Mouse (Mus musculus) retina, embryonic 14.5 days (tissue): ENCODE data around the gene Stat2.
A peak's percentile ranks its signal among the peaks of the same experiment; 100 is the strongest.

Experiments
- DNase-seq: peaks from one replicate; pipeline ENCODE4 v3.0.0-alpha.2; 2015; ENCODE audit warnings: low spot score

The Stat2 gene

DNA sequence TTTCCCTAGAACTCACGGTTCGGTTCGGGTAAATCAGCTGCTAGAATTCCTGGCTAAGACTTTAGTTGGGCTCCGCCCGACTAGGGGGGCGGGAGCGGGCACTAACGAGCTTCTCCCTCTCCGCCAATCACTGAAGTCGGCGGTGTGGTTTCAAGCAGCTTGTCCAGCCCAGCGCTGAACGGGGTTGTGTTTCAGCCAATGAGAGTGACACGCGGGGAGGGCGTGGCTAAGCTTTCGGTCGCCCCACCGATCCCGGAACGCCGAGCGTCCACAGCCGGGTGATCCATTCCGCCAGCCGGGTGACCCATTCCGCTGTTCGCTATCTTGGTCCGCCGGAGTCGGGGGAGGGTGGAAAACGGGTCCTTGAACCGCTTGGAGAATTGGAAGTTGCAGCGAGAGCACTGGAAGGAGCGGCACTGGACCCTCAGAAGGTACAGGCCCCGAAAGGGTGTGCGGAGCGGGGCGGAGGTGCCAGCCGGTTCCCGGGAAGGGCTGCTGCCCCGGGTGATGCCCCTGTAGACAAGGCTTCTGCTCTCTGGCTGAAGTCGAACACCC is at the start of gene Stat2:
Gene Stat2 (plus strand): TSS at position 273 of the 555 bp plus-strand sequence.
- peak; percentile 97 for DNase-seq

DNA sequence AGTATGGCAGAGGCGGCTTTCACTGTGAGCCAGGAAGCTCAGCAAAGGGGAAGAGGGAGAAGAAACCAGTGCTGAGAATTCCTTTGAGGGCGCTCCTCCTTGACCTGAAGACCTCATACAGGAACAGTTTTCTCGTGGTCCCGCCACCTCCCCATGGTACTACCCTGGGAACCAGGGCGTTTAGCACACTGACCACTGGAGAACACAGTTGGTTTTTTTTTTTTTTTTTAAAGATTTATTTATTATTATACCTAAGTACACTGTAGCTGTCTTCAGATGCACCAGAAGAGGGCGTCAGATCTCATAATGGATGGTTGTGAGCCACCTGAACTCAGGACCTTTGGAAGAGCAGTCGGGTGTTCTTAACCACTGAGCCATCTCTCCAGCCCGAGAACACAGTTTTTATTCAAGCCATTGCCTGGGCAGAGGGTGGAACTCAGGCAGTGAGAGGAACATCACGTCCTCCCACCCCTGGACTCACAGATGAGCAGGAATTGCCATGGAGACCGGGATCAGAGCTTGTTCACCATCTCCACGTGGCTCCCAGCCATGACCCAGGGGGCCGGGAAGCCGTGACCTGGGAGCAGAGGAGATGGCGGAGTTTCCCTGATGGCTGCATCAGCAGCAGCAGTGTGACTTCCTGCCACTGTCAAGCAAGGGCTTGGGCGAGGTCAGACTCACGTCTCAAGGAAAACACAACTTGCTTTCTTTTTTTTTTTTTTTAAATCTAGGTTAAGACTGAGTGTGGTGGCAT is 48.6 kb upstream of the Stat2 start:
- DNase-seq = no peak

GRCm38 (mm10) chr10:128225064-128225463 is 45.3 kb upstream of the Stat2 start:
- DNase-seq = no peak

DNA sequence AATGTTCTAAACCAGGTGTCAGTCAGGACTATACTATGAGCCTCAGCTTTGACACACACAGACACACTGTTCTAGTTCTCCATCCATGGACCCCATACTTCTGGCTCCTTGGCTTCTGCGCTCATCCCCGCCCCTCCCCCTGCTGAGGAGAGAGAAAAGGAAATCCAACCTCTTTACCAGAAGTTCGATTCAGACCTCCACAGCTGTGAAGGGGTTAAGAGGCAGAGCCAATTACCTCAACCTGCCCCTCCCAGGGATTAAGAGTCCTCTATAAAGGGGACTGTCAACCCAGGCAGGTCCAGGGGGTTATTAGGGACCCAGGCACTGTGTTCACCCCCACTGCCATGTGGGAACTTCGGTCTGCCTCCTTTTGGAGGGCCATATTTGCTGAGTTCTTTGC is 44.8 kb upstream of the Stat2 start, which contains the start of gene Mip:
Gene Mip (plus strand): TSS at position 301 of the 400 bp plus-strand sequence.
- DNase-seq = no peak

- no peak for DNase-seq
These were observed 42.8 kb upstream of the Stat2 start for GRCm38 (mm10) chr10:128227592-128227991.

- DNase-seq = no peak
These were observed 42.4 kb upstream of the Stat2 start for GRCm38 (mm10) chr10:128228009-128228408.

- DNase-seq = no peak
These were observed 39.8 kb upstream of the Stat2 start for GRCm38 (mm10) chr10:128230582-128230981.

DNA sequence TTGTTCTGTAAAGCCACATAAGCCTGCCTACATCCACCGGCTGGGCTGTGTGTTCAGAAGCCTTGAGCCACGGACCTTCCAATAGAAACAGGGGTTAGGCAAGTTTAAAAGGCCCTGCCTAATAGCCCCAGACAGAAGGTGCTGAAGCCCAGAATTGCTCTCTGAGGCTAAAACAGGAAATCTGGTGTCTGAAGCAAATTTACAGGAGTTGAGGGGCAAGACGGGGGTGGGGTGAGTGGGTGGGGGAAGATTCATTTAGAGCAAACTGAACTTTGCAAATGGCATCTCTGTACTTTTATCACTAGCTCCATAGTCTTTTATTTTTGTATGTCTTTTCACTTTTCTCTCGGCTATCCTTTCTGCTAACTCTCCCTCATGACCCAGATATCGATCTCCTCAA is 39.2 kb upstream of the Stat2 start:
- no peak for DNase-seq

DNA sequence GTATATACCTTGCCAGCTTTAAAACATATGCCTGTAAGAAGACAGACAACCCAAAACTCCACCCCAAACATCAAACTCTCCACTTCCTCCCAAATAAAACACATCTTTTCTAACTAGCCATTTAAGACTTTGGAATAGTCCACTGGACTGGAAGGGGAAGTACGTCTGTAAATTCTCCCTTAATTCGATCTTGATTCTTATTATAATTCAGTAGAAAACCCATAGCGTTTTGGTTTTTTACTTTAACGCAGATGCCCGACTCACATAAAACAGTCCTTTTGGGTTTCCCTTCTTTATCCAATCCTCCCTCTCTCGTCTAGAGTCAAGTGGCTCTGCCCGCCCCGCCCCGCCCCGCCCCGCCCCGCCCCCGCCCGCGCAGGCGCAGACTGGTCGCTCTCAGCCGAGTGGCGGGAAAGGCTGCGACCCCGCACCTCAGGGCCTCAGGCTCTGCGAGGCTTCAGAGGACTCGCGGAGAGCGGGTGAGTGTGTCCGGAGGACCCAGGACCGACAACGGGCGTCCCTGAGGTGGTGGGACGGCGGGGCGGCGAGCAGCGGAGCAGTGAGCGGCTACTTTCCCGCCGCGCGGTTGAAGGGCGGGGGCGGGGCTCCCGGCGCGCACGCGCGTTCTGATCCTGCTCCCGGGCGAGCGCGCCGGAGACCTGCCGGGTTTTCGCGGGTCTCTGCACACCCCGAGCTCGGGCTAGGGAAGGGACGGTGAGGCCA is 38.5 kb upstream of the Stat2 start, which contains the start of gene Timeless:
Gene Timeless (plus strand): TSS at position 369 of the 723 bp plus-strand sequence.
- DNase-seq = peak; percentile 87

GRCm38 (mm10) chr10:128232420-128232985 is 37.9 kb upstream of the Stat2 start:
- DNase-seq = peak; percentile 84

DNA sequence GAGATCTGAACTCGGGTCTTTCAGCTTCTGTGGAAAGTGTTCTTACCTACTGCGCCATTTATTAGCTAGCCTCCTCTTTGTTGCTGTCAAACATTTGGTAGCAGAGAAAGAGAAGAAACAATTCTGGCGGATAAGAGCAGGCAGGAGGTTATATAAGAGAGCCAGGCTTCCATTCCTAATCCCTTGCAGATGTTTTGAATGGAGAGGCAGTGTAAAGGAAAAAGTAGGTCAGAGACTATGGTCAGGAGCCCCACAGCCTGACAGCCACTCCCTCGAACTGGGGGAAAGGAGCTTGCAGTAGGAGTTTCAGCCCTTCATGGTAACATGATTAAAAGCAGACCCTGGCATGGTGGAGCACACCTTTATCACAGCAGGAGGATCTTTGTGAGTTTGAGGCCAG is 34.0 kb upstream of the Stat2 start:
- no peak for DNase-seq

GRCm38 (mm10) chr10:128237807-128238480 is 32.4 kb upstream of the Stat2 start:
- no peak for DNase-seq

GRCm38 (mm10) chr10:128239140-128239539 is 31.2 kb upstream of the Stat2 start:
- DNase-seq = no peak

DNA sequence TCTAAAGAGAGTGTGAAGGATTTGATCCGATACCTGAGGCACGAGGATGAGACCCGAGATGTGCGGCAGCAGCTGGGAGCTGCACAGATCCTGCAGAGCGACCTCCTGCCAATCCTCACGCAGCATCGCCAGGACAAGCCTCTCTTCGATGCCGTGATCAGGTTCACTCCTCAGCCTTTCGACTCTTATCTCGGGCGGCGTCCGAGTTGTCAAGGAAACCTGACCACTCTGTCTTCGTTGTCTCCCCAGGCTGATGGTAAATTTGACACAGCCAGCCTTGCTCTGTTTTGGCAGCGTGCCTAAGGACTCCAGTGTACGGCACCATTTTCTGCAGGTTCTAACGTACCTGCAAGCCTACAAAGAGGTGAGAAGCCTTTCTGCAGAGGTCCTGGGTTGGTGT is 30.2 kb upstream of the Stat2 start:
- no peak for DNase-seq

DNA sequence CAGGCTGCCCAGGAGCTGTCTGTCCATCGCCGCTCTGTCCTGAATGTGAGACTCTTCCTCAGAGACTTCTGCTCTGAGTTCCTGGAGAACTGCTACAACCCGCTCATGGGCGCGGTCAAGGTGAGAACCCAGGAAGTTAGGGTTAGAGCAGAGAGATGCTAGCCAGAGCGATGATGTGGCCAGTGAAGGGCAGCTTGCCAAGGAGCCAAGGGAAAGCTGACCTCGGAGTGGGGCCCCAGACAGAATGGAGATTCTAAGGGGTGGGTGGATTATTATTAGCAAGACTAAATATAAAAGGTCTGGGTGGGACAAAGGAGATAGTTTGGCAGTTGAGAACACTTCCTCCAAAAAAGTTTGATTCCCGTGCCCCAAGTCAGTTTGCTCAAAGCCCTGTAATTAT is 27.1 kb upstream of the Stat2 start:
- no peak for DNase-seq

DNA sequence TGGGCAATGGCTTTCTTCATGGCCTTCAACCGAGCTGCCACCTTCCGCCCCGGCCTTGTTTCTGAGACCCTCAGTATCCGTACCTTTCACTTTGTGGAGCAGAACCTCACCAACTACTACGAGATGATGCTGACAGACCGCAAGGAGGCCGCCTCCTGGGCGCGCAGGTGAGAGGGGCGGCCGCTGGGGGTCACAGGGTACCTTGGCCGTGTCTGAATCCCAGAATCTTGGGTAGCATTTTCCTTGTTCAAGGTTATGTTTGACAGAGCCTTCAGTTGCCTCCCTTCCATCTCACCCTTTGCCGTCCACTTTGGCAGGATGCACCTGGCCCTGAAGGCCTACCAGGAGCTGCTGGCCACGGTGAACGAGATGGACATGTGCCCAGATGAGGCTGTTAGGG is 26.2 kb upstream of the Stat2 start:
- DNase-seq = no peak

DNA sequence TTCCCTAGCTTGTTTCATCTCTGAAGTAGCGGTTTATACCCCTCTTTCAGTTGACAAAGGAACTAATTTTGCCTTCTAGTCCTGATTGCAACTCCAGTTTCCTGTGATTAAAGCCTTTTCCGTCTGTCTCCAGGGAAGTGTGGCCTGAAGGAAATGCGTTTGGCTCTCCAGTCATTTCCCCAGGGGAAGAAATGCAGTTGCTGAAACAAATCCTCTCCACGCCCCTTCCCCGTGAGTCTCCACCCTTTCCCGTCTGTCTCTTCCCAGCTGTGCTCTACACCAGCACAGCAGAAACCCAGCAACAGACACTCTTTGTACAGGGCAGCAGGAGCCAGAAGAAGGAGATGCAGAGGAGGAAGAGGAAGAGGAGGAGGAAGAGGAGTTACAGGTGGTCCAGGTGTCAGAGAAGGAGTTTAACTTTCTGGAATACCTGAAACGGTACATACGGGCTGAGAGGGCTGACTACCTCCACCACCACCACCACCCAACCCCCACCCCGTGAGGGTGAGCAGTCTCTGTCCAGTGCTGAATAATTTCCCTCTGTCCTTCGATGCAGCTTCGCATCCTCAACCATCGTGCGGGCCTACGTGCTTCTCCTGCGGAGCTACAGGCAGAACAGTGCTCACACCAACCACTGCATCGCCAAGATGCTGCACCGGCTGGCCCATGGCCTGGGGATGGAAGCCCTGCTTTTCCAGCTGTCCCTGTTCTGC is 23.2 kb upstream of the Stat2 start:
- DNase-seq = no peak

- no peak for DNase-seq
These were observed 19.8 kb upstream of the Stat2 start for GRCm38 (mm10) chr10:128250565-128250964.

GRCm38 (mm10) chr10:128253677-128254255 is 16.6 kb upstream of the Stat2 start, which contains the start of gene Apon:
Apon (plus strand) TSS chr10:128254096.
- DNase-seq = no peak

DNA sequence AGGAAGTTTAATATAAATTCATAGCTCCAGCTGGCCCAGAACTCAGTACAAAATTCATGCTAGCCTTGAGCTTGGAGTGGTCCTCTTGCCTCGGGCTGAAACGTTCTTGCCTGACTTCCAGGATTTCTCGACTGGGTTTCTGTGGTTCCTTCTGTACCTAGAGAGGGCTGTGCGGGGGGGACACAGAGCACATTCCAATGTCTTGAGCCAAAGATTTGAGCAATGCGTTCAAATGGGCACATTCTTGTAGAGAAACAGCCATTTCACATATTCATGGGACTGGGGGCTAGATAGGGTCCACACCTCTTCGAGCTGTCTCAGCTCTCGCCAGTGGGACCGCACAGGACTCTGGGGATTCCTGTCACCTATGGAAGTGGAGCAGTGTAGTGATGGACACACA is 14.4 kb upstream of the Stat2 start:
- DNase-seq = no peak

- no peak for DNase-seq
These were observed 14.0 kb upstream of the Stat2 start for GRCm38 (mm10) chr10:128256328-128256727.
